Mouse (Mus musculus) urinary bladder, postnatal 36 days (tissue): ENCODE measurements around the gene Lrrc3.
"Not testable (repeated sequence)": the region's sequence is repeated elsewhere in the genome, so short reads cannot be mapped to it uniquely, and the experiment has no call there.

ENCODE experiments used
- DNase-seq, 2 experiments: peaks; one replicate each; pipeline ENCODE4 v3.0.0; 2022; ENCODE audit warnings: low spot score in 2 of 2, mixed read lengths in 1 of 2

The Lrrc3 gene

DNA sequence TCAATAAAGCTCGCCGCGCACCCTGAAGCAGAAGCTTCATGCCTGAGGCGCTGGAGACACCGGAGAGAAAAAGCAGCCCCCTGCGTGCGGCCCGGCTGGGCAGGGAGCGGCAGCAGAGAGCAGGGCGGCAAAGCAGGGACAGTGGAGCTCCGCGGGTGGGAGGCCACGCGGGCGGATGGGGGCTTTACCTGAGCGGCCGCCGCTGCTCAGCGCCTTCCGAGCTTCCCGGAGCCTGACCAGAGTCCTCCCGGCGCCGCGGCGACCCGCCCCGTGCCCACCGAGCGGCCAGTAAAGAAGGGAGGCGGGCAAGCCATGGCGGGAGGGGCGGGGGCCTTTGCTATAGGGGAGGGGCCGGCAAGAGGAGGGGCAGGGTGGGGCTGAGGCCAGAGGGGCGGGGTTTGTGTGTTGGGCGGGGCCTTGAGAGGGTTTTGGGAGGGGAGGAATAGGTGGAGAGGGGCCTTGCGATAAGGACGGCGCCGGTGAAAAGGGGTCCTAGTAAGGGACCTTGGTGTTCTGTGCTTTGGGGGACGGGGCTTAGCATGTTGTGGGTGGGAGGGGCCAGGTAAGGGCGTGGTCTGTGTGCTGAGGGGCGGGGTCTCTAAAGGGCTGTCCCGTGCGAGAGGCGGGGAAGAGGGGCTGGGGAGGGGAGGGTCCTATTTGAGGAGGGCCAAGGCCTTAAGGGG lies at the start of gene Lrrc3:
Lrrc3 (minus strand) TSS at position 326 of the 683 bp plus-strand sequence.
- DNase-seq = peak; percentile 36 to 38

DNA sequence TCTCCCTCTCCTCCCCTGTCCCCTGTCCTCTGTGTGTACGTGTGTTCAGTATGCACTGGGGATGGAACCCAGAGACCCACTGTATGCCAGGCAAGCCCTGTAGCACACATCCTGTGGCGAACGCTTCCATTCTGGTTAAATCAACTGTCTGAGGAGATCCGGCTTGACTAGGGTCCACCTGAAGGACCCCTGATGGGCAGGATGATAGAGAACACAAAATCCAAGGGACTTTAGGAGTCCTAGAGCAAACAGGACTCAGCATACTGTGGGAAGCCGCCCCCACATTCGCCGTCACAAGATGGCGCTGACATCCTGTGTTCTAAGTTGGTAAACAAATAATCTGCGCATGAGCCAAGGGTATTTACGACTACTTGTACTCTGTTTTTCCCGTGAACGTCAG lies 48.1 kb upstream of the Lrrc3 start:
- not testable (repeated sequence) for DNase-seq

DNA sequence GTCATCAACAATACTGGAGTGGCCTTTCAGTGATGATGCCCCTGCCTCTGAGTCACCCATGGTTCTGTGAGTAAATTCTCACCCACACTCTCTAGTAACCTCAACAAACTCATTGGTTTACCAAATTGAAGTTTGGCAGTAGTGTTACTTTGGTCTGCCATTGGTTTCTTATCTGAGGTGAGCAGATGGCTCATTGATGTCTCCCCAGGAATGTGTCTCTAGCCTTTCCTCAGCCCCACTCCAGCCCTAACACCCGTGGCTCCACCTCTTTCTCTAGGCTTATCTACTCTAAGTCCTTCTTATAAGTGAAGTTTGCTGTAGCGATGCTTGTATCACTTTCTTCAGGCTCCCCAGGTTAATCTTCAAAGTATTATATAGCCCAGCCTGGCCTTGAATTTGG lies 37.3 kb upstream of the Lrrc3 start:
- no peak for DNase-seq

DNA sequence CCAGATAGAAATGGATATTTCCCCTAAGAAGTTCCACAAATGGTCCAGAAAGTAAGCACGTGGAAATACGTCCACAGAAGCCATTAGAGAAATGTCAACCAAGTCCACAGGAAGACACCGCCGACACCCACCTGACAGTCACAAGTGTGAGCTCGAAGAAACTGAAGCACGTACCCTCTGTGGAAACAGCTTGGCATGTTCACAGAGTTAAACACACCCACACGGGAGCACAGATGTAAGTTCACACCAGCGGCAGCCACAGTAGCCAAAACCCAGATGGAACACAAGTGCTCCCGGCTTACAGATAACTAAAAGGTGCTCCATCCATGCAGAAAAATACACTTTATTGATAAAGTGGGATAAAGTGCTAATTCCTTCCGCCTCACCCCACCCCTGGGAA lies 25.0 kb upstream of the Lrrc3 start:
- no peak for DNase-seq

DNA sequence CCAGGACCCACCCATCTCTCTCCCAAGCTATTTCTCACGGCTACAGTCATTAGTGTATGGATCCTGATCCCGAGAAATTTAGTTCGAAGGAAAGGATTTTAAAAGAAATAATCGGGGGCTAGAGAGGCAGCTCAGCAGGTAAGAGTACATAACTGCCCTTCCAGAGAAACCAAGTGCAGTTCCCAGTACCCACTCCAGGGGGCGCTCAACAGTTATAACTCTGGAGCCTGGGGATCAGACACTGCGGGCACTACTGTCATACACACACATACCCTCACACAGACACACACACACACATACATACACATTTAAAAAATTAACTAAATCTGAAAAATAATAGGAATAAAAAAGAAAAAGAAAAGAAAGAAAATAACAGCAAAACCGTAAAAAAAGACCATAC lies 23.8 kb upstream of the Lrrc3 start:
- peak; percentile 62 to 66 for DNase-seq

DNA sequence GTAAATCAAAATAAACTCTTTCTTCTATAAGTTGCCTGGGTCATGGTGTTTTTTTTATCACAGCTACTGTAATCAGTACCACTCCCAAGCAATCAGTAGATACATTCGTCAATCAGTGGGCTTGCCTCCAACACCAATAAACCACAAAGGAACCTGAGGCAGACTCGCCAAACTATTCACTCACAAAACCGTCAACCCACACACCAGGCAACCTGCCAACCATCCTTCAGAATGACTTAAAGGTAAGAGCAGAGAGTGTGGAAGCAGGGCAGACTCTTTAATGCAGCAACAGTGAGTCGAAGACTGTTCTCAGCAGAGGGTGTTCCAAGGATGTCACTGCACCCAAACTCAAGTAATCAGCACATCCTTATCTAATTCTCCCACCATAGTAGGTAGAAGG lies 20.3 kb upstream of the Lrrc3 start:
- DNase-seq = no peak

DNA sequence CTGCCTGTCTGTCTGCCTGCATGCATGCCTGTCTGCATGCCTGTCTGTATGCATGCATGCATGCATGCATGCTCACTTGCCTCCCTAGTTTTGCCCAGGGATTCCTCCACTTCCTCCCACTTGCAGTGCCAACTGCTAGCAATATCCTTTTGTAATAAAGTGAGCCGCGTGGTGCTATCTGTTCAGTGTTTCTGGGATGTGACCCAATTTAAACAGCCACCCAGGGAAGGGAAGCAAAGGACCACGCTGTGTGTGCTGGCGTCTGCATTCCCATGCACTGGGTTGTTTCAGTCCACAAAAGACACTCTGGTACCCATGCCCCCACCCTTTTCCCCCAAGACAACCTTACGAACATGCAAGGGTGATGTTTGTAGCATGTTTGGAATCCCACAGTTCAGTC lies 18.7 kb upstream of the Lrrc3 start:
- DNase-seq = no peak

DNA sequence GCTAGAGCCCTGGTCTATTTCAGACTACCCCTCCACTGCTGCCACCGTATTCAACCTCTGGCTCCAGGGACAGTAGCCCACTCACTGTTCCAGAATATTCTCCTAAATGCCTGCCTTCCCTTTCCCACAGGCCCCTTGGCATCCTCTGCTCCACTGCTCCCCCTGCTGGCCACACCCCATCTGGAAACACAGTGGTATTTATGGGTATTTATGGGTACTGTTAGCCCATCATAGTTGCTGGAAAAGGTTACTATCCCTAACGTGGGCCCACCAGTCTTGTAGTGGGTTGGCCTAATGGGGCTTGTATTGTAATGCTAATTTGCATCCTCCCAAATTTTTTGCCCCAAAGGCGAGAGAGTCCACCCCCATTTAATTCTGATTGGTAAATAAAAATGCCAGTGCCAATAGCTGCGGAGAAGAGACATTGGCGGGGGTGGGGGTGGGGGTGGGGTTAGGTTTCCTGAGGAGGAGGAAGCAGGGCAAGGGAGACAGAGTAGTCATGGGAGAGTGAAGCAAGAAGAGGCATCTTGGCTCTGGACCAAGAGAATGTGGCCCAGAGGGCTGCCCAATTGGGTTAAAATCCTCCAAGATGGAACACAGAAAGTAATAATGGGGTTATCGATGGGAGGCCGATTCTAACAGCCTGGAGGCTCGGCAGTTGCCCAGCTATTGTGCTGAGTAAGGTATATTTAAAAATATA lies 14.4 kb upstream of the Lrrc3 start:
- peak; percentile 46 to 52 for DNase-seq

DNA sequence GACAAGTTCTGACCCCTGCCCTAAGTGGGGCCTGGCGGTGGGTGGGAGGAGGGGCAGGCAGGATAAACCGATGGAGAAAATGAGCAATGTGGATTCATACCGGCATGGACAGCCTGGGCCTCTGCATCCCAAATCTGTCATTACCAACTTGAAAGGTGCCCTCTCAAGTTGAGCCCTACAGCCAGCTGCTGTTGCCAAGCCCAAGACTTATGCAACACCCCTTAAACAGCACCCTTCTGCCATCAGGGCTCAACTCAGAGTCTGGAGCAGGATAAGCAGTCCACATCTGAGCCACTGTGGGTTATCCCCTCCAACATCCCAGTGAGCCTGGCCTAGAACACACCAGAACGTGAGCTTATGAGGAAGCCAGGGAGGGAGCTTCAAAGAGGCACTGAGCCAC lies 11.0 kb upstream of the Lrrc3 start:
- no peak for DNase-seq

DNA sequence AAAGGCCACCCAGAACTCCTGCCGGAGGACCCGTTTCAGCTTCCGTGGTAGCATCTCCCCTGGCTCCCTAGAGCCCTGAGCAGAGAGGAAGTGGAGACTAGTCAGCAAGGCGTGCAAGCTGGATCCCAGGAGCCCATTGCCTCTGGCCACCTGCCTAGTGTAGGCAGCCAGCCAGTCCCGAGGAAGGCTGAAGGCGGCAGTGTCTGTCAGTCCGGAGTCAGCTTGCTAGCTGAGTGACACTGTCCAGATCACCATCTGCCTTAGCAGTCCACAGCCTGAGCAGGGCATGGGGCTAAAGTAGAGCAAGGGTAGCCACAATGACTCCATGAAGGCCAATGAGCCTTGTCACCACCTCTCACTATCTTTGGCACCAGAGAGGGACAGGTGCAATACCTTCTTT lies 10.3 kb upstream of the Lrrc3 start:
- DNase-seq = peak in 1 of 2 experiments; percentile 55

DNA sequence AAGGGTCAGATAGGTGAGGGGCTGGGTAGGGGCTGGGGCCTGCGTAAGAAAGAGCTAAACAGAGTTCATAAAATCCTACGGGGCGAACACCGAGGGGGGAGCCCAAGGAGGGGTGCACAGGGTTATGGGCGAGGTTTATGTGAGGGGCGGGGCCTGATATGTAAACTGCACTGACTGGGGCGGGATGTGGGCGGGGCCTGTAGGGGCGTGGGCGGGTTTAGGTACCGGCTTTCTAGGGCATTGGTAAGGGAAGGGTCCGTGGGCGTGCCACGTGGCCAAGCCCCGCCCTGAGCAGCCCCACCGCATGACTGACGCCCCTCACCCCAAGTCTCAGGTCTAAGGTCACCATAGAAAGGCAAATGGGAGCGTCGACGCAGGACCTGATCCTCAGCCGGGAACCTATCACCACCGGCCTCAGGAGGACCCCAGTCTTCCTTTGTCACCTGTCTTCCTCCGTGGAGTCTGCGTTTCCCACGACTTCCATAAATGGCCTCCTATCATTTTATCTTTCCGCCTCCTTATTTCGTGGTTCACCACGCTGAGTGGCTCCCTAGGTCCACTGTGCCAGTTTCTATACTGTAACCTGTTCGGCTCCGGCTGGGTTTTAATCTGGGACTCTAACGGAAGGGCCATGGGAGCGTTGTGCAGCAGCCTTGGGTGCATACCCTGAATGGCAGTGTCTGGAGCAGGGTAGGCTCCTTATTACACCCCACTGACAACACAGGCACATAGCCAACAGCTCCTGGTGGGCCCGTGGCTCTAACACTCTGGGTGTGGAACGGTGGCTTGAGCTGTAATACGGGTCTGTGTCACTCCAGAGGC lies 769 bp upstream of the Lrrc3 start:
- peak; percentile 27 to 36 for DNase-seq

DNA sequence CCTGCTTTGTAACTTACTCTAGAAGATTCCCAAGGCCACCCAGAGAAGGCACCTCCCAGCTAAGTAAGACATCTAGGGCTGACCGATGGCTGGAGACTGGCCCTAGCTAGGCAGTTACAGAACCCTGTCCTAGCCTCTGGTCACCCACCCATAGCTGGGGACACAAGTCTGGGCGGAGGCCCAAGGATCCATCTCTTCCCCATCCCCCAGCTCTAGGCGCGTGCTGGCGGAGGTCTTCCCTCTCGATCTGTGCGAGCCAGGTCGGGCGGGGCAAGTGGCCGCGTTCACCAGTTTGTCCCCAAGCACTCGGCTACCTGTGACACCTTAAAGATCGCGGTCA lies 495 bp downstream of the Lrrc3 start:
- DNase-seq = peak; percentile 6 to 11

DNA sequence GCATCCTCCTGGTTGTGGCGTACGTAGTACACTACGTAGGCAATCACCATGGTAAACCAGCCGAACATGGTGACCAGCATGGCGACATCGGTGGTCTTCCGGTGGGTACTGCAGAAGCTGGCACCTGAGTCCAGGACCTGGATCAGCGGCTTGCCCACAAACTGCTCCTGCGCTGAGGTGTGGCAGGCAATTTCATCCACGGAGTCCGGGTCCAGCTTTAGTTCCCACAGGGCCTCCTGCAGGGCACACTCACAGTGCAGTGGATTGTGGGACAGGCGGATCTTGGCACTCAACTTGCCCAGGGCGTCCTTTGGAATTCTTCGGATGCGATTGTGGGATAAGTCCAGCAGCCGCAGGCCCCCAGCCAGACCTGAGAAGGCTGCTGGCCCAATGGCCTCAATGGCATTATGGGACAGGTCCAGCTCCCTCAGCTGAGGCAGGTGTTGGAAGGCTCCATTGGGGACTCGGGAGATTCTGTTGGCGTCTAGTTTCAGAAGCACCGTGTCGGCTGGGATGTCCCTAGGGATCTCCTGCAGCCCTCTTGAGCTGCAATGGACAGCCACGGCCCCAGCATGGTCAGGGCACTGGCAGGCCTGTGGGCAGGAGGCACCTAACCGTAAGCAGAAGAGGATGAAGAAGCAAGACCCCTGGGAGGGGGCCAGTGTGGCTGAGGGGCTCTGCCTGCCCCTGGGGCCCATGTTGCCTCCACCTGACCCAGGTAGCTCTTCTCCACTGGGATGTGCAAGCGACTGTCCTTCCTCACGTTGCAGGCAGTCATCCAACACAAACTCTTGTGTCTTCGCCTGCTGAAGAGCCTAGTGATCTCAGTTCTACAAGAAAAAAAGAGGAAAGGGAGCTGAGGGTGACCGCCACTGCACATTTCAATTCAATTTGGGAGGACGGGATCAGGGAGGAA lies 1.2 kb downstream of the Lrrc3 start:
- no peak for DNase-seq

DNA sequence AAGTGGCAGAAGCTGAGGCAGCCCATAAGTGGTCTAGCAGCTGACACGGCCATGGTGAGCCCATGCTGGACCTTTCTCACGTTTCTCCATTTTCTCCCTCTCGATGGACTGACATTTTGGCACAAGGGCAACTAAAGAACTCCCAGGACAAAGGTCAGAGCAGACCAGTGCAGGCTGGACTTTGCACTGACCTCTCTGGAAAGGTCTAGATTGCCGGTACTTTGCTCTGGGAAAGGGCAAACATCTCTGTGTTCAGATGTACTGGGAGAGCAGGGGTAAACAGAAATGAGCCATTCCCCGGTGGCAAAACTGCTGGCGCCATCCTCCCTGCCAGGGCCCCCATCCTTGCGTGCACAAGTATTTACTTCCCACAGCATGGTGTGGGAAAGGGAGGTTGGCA lies 2.2 kb downstream of the Lrrc3 start:
- DNase-seq = no peak

DNA sequence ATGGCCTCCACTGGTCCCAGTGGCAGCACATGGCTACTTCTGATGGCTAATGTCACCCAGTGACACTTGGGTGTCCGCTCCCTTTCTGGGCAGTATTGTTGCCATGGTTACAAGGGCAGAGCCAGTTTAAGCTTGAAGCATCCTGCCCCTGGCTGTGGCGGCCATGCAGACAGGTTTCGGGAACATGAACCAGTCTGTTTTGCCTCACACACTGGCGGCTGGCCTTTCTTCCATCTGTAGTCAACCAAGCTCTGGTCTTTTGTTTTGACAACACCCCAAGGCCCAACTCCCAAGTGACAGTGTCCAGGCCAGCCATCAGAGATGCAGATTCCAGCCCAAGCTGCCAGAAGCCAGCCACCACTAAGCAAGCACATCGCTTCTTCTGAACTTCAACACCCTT lies 6.8 kb downstream of the Lrrc3 start:
- DNase-seq = no peak

DNA sequence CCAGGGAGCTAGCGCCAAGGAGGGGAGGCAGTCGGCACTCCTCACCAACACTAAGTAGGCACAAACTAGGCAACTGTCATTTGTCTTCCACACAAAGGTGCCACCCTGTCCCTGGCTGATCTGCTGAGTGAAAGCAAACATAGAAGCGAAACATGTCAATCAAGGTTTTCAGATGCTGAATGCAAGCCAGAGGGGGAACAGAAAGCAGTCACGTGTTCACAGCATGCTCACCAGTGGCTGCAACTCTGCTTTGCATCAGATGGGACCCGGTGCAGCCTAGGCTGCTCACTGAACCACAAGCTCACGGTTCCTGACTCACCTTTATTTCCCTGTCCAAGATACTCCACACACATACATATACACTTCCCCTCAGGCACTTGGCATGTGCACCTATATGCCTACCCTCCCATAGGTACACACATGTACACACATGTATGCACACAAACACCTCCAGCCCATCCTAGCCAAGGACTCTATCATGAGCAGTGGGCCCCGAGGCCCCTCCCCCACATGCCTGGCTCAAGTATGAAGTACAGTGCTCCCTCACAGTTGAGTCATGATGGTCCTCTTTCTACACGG lies 11.3 kb downstream of the Lrrc3 start:
- no peak for DNase-seq

DNA sequence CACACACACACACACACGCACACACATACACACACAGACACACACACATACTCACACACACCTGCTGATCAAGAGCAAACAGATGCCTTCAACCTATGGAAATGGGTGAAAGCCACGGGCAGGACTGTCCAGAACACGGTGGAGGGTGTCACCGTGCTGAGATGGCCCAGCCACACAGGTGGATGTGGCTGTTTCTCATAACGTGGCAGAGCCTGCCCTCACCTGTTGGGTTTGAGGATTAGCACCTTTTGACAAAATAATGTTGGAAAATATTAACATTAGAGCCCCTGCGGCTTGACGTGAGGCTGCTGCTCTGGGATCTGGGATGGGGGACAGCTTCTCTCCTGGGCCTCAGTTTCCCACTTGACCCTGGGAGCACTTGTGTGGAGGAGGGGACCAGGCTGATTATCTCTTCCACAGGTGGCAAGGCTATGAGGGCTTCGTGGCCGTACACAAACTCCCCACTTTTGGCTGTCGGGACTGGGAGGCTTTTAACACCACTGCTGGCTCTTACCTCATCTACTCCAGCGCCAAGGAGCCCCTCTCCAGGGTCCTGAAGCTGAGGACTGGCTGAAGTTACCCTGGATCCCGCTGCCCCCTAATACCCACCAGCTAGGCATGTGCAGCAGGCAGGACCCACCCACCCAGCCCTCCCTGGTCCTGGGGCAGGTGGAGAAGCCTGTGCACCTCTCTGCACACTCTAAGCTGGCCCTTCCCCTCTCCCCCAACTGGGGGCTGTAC lies 16.2 kb downstream of the Lrrc3 start:
- no peak for DNase-seq

DNA sequence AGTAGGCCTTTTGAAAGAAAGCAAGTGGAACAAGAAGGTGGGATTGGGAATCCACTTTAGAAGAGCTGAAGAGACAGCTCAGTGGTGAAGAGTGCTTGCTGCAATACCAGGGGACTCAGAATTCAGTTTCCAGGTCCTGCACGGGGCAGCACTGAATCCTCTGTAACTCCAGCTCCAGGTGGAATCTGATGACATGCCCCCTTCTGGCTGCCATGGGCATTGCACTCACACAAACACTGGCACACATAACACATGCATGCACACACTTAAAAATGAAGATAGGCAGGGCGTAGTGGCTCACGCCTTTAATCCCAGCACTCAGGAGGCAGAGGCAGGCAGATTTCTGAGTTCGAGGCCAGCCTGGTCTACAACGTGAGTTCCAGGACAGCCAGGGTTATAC lies 19.8 kb downstream of the Lrrc3 start:
- DNase-seq = no peak

DNA sequence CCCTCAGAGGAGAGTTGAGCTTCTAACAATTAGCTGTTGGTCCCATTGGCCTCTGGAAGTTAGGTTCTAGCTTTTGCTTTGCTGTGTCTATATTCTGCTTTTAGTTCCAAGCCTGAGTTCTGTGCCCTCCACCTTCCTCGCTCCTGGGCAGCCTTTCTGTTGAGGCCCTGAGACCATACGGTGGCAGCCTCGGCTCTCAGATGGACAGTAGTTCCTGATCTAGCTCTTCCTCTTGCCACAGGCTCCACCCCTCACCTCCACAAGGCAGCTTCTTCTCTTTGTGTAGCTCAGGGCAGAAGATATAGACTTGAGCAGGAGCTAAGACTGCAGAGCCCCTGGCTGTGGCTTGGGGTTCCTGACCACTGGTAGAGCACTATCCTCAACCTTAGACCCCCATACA lies 22.0 kb downstream of the Lrrc3 start:
- DNase-seq = no peak

DNA sequence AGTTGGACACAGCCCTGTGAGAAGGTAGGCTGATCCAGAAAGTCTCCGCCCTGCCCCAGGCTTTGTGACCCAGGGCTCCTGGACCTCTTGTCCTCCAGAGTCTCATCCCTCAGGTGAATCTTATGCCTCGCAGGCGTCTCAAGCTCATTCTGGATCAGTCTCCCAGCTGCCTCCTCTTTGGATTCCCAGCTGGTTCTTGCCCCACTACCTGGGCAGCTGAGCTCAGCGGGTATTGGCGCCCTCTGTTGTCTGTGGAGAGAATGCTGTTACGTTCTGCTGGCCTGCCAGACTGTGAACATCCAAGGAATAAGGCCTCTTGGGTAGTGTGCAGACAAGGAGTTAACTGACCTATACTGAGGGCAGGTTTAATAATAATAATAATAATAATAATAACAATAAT lies 23.4 kb downstream of the Lrrc3 start:
- peak; percentile 34 to 47 for DNase-seq

DNA sequence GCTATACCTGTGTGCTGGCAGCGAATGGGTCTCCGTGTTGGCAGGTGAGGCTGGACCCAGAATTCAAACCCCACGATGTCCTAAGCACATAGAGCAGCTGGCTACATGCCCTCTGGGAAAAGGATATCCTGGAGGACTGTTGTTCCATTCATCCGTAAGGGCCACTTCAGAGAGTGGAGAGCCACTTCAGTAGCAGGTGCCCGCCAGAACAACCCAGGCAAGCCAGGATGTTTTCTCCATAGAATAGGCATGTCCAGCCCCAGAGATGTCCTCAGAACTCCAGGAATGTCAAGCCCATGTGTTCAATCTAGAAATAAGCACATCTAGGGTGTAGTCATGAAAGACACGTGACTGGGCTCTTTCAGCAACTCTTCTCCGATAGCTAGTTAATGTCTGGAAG lies 32.7 kb downstream of the Lrrc3 start:
- no peak for DNase-seq
